Mouse (Mus musculus) lung, adult 2 months (tissue): ENCODE measurements around the gene Lrsam1.

Experiments used
- CTCF ChIP-seq: fragments of 200-500 bp; IDR thresholded peaks from 2 replicates; pipeline ENCODE4 v1.5.1; 2011; ENCODE audit warnings: mild to moderate bottlenecking, low read length, control low read depth; ENCODE audit not compliant: insufficient read depth
- POLR2A ChIP-seq: fragments of 200-500 bp; IDR thresholded peaks from 2 replicates; pipeline ENCODE4 v1.6.1; 2011; ENCODE audit warnings: low read depth, mild to moderate bottlenecking, control low read depth, low read length, borderline replicate concordance; ENCODE audit errors: extremely low read depth

DNA sequence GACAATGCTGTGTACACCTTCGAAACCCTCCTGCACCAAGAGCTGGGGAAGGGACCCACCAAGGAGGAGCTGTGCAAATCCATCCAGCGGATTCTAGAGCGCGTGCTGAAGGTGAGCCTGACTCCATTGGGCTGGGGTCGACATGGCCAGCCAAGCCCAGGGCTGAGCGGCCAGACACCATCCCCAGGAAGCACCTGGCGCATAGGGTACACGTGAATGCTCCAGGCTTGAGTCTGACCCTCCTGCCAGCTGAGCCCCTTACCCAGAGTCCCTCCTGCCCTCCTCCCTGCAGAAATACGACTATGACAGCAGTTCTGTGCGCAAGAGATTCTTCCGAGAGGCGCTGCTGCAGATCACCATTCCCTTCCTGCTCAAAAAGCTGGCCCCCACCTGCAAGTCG is 38.9 kb downstream of the Lrsam1 start:
- TF ChIP-seq POLR2A (no peak), CTCF (no peak)
